Mouse (Mus musculus) frontal cortex, postnatal 25 days (tissue): ENCODE results near the gene Nfe2l2.

Experiments
- DNase-seq, 2 experiments: peaks; one replicate each; pipeline ENCODE4 v3.0.0; 2022; ENCODE audit warnings: low spot score in 2 of 2

The Nfe2l2 gene

GRCm38 (mm10) chr2:75704234-75705161 is at the start of gene Nfe2l2:
Nfe2l2 (minus strand) TSS chr2:75704641.
- DNase-seq, result peak; percentile 46 to 74

DNA sequence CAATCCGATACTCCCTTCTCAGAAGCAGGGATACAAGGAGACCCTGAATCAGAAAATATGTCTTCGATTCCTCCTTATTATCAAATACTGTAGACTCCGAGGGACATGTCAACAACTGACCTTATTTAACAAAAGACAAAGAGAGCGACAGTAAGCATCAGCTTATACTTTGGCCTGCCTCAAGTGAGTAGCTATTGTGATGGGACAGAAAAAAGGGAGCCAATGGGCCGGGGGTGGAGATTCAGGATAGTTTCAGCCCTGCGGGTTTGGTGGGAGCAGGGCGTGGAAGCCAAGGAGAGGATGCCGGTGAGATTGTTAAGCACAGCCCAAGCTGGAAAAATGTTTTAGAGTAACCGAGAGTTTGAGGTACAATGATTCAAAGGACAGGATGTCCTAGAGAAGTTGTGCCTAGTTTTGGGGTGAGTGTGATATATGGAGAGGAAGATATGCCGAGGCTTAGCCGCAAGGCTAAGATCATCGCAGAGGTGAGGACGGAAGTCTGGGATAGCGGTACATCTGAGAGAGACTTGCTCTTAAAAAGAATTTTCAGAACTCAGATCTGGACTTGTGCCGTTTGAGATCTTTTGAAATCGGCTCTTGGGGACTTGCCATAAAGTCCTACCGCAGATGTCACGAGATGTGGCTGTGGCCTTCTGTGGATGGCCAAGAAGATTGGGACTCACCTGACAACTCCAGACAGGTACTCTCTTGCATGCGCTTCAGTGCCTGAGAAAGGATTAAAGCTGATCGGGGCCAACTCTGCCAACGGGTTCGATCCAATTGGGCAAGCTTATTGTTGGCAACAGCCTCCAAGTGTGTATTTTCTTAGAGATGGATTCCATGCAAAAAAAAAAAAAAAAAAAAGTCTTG is 48.1 kb upstream of the Nfe2l2 start:
- DNase-seq, result no peak

- no peak for DNase-seq
These were observed 47.5 kb upstream of the Nfe2l2 start for GRCm38 (mm10) chr2:75751896-75752295.

- DNase-seq, result no peak
These were observed 46.4 kb upstream of the Nfe2l2 start for GRCm38 (mm10) chr2:75750869-75751268.

- DNase-seq, result no peak
These were observed 45.7 kb upstream of the Nfe2l2 start for GRCm38 (mm10) chr2:75750043-75750718.

DNA sequence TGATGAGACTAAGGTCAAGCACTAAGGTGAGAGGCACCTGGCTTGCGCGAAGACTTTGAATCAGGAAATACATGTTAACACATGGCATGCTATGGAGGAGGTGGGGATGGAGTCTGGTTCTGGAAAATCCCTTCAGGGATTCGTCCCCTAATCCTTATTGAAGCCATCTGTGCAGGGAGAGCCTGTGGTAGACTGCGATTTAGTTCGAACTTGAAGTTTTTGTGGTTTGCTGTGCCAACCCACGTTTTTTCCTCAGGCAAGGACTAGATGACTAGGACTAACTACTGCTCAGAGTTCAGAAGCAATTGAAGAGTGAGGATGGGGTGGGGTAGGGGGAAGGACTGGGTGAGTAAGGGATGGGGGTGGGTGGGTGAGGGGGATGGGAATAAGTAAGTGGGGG is 44.4 kb upstream of the Nfe2l2 start:
- DNase-seq, result no peak

- no peak for DNase-seq
These were observed 32.6 kb upstream of the Nfe2l2 start for GRCm38 (mm10) chr2:75737006-75737503.

GRCm38 (mm10) chr2:75734196-75734865 is 29.9 kb upstream of the Nfe2l2 start:
- no peak for DNase-seq

GRCm38 (mm10) chr2:75733177-75733576 is 28.7 kb upstream of the Nfe2l2 start:
- DNase-seq, result no peak

- DNase-seq, result no peak
These were observed 27.5 kb upstream of the Nfe2l2 start for GRCm38 (mm10) chr2:75731929-75732328.

DNA sequence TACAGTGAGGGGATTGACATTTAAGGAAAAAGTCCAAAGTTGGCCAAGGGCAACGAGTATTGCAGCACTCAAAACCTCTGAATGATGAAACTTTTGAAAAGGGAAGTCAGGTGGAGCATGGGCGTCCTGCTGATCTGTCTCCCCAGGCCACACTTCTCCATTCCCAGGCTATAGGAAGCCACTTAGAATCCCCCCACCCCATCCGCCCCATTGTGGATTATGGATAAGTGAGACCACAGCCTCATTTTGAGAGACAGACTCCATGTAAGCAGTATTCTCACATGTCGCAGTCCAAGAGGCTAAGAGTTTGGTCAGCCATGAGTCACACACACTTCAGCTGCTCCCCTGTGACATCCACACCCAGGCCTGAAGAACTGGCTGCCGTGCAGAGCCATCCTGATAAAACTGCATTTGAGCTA is 26.8 kb upstream of the Nfe2l2 start:
- no peak for DNase-seq

DNA sequence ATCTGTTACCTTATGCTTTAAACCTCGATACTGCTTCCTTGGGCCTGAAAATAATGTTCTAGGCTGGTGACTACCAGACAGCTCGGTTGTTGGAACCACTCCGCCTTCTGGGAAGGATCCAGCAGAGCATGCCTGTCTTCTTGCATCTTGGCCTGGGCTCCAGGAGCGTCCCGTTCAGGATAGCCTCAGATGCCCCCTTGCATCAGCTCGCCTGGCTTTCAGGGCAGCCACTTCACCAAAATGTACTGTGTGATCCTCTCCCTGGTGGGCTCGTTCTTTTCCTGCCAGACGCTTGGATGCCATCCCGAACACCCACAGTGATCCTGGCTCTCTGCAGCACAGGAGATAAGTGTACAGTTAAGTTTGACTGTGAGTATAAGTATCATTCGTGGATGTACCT is 25.6 kb upstream of the Nfe2l2 start:
- no peak for DNase-seq

DNA sequence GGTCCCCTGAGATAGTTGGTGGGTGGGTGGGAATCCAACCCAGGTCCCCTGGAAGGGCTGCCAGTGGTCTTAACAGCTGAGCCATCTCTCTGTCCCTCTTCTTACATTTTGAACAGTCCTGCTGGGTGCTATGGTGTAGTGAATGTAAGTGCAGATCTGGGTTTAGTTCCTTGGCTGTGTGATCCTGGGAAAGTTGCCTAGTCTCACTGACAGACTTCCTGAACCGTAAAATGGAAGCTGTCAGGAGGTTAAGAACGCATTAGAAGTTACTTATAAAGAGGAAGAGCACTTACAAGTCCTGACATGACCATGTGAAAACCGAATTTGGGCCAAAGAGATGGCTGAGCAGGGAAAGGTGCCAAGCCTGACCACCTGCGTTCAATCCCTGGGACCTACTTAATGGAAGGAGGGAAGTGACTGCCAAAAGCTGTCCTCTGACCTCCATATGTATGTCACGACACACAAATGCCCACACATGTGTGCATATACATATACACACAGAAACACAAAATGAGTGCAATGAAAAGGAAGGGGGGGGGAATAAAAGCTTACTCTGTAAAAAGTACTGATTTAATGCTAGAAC is 20.5 kb upstream of the Nfe2l2 start:
- no peak for DNase-seq

- DNase-seq, result no peak
These were observed 19.0 kb upstream of the Nfe2l2 start for GRCm38 (mm10) chr2:75723481-75723880.

DNA sequence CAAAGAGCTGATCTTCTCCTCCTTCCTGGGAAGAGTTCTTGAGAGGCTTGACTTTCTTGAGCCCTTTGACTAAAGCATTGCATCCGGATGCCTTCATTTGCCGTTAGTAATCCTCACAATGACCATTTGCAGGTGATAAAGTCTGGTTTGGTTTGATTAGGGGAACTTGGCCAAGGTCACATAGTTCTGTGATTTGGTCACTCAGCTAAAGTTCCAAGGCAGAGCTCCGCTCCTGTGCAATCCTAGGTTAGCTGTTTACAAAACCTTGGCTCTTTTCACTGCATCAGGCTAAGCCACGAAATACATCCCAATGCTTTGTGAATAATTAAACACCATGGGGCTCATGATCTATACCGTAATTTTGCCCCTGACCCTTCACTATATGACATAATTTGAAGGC is 18.5 kb upstream of the Nfe2l2 start:
- no peak for DNase-seq

DNA sequence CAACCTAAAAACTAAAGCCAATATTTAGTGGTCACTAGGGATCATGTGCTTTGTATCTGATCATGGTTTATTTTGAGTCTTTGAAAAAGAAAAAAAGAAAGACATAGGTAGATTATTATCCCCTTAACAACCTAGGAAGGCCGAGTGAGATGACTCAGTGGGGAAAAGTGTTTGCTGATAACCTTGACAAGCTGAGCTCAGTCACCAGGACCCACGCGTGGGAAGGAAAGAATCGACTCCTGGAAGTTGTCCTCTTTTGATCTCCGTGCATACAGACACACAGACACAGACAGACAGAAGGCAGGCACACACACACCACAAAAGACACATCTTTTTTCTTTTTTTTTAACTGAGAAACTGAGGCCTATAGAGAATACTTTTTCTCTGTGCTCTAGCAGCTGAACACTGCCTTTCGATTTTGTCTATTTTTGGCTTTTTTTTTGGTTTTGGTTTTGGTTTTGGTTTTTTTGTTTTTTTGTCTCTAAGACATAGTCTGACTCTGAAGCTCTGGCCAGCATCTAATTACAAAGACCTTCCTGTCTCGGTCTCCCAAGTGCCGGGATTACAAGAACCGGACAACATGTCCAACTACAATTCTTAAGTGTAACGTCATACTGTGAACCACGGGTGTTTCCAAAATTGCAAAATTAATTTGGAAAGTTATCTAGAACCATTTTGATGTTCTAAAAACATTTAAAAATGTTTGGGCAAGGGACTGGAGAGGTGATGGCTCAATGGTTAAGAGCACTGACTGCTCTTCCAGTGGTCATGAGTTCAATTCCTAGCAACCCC is 16.0 kb upstream of the Nfe2l2 start:
- no peak for DNase-seq

- no peak for DNase-seq
These were observed 15.0 kb upstream of the Nfe2l2 start for GRCm38 (mm10) chr2:75719331-75719869.

- DNase-seq, result no peak
These were observed 11.9 kb upstream of the Nfe2l2 start for GRCm38 (mm10) chr2:75716046-75717016.

GRCm38 (mm10) chr2:75714766-75715165 is 10.3 kb upstream of the Nfe2l2 start:
- no peak for DNase-seq
